Mouse (Mus musculus) CH12F3 (cell line): ENCODE results near the gene Cct3.
"Not testable (repeated sequence)": the region's sequence is repeated elsewhere in the genome, so short reads cannot be mapped to it uniquely, and the experiment has no call there.

Source experiments
- in situ Hi-C: fragments of 300-500 bp; cut with MboI; formaldehyde crosslinking; loops from 2 replicates; pipeline ENCODE4 v1.14.3; 2020; ENCODE audit warnings: low sequenced_read_pairs

The Cct3 gene

GRCm38 (mm10) chr3:88359584-88359983 lies 62.7 kb downstream of the Cct3 start:
- in situ Hi-C loops = no loop called here

GRCm38 (mm10) chr3:88359989-88360388 lies 63.1 kb downstream of the Cct3 start:
- in situ Hi-C loops = no loop called here

- in situ Hi-C loops = no loop called here
Measured at GRCm38 (mm10) chr3:88361096-88361495, 64.2 kb downstream of the Cct3 start.

GRCm38 (mm10) chr3:88361612-88362313 lies 64.8 kb downstream of the Cct3 start:
- in situ Hi-C loops = no loop called here

GRCm38 (mm10) chr3:88363700-88364099 lies 66.8 kb downstream of the Cct3 start:
- in situ Hi-C loops = no loop called here

GRCm38 (mm10) chr3:88364337-88364736 lies 67.4 kb downstream of the Cct3 start, which contains the start of gene Paqr6:
Gene Paqr6, plus strand, starts transcription at chr3:88364584.
- in situ Hi-C loops = no loop called here

GRCm38 (mm10) chr3:88365705-88366361 lies 68.9 kb downstream of the Cct3 start:
- in situ Hi-C loops = no loop called here

- in situ Hi-C loops = not testable (repeated sequence)
Measured at GRCm38 (mm10) chr3:88366830-88367428, 70.0 kb downstream of the Cct3 start.

GRCm38 (mm10) chr3:88367517-88367916 lies 70.6 kb downstream of the Cct3 start:
- in situ Hi-C loops = not testable (repeated sequence)

GRCm38 (mm10) chr3:88368511-88368910 lies 71.6 kb downstream of the Cct3 start:
- in situ Hi-C loops = not testable (repeated sequence)
